Mouse (Mus musculus): ENCODE measurements at regions not wholly inside any gene's neighbourhood (a gene's known extent, or its start where the extent isn't known, plus 50 kb on each side); places are given as distances from the start of the nearest gene placed in this dataset.

- Histone ChIP-seq H3K27ac (ENCODE audit: insufficient read depth, low read length) (no peak overlapping the region), H3K4me3 (replicated peaks; ENCODE audit: insufficient read depth, low read depth, low read length) (no peak overlapping the region), H3K4me1 (ENCODE audit: control insufficient read depth, insufficient read depth, low read length) (no peaks in the 10 kb centered on the region), H3K27me3 (ENCODE audit: control insufficient read depth, insufficient read depth, low read length) (no peaks in the 10 kb centered on the region)
- DNase-seq, result no peak
- 54% methylated on average over 10 of the region's 10 CpGs for WGBS
- TF ChIP-seq POLR2A (IDR thresholded peaks at IDR 0.05; ENCODE audit: borderline replicate concordance, insufficient read depth, low read length), result no peak
Measured at GRCm38 (mm10) chr3:136421969-136422614, 96.2 kb upstream of the Bank1 start.

- Histone ChIP-seq H3K4me1 (ENCODE audit: control insufficient read depth, insufficient read depth, low read length) (no peaks in the 10 kb centered on the region), H3K4me3 (replicated peaks; ENCODE audit: insufficient read depth, low read depth, low read length) (no peak overlapping the region), H3K27ac (ENCODE audit: insufficient read depth, low read length) (no peak overlapping the region), H3K27me3 (ENCODE audit: control insufficient read depth, insufficient read depth, low read length) (no peaks in the 10 kb centered on the region)
- no peak for DNase-seq
- TF ChIP-seq POLR2A (IDR thresholded peaks at IDR 0.05; ENCODE audit: borderline replicate concordance, insufficient read depth, low read length), result no peak
- no peak for TF ChIP-seq CTCF (IDR thresholded peaks at IDR 0.05; ENCODE audit: borderline replicate concordance, insufficient read depth, low read depth, low read length)
- 73% methylated on average over 8 of the region's 8 CpGs for WGBS
Measured at GRCm38 (mm10) chr3:136405606-136406005, 79.7 kb upstream of the Bank1 start.

GRCm38 (mm10) chr3:136383282-136383681, 57.4 kb upstream of the Bank1 start:
- Histone ChIP-seq H3K27me3 (ENCODE audit: control insufficient read depth, insufficient read depth, low read length) (no peaks in the 10 kb centered on the region), H3K4me3 (replicated peaks; ENCODE audit: insufficient read depth, low read depth, low read length) (no peak overlapping the region), H3K27ac (ENCODE audit: insufficient read depth, low read length) (no peak overlapping the region), H3K4me1 (ENCODE audit: control insufficient read depth, insufficient read depth, low read length) (no peaks in the 10 kb centered on the region)
- peak in 1 of 2 experiments; percentile 7 for DNase-seq
- 54% methylated on average over 4 of the region's 4 CpGs for WGBS
- TF ChIP-seq CTCF (IDR thresholded peaks at IDR 0.05; ENCODE audit: borderline replicate concordance, insufficient read depth, low read depth, low read length) (no peak), POLR2A (IDR thresholded peaks at IDR 0.05; ENCODE audit: borderline replicate concordance, insufficient read depth, low read length) (no peak)

GRCm38 (mm10) chr3:136380644-136381043, 54.8 kb upstream of the Bank1 start:
- no peak overlapping the region for H3K27ac ChIP-seq (ENCODE audit: insufficient read depth, low read length)
- no peak for DNase-seq
- WGBS, result 61% methylated on average over 7 of the region's 7 CpGs
- no peak overlapping the region for H3K4me3 ChIP-seq (replicated peaks; ENCODE audit: insufficient read depth, low read depth, low read length)
- TF ChIP-seq CTCF (IDR thresholded peaks at IDR 0.05; ENCODE audit: borderline replicate concordance, insufficient read depth, low read depth, low read length) (no peak), POLR2A (IDR thresholded peaks at IDR 0.05; ENCODE audit: borderline replicate concordance, insufficient read depth, low read length) (no peak)
- H3K27me3 ChIP-seq (ENCODE audit: control insufficient read depth, insufficient read depth, low read length), result no peaks in the 10 kb centered on the region
- no peaks in the 10 kb centered on the region for H3K4me1 ChIP-seq (ENCODE audit: control insufficient read depth, insufficient read depth, low read length)

GRCm38 (mm10) chr3:136379741-136380398, 54.0 kb upstream of the Bank1 start:
- no peak overlapping the region for H3K27ac ChIP-seq (ENCODE audit: insufficient read depth, low read length)

GRCm38 (mm10) chr3:136376893-136377292, 51.0 kb upstream of the Bank1 start:
- TF ChIP-seq POLR2A (IDR thresholded peaks at IDR 0.05; ENCODE audit: borderline replicate concordance, insufficient read depth, low read length), result no peak
- TF ChIP-seq CTCF (IDR thresholded peaks at IDR 0.05; ENCODE audit: borderline replicate concordance, insufficient read depth, low read depth, low read length), result no peak
- Histone ChIP-seq H3K4me3 (replicated peaks; ENCODE audit: insufficient read depth, low read depth, low read length) (no peak overlapping the region), H3K4me1 (ENCODE audit: control insufficient read depth, insufficient read depth, low read length) (no peaks in the 10 kb centered on the region), H3K27me3 (ENCODE audit: control insufficient read depth, insufficient read depth, low read length) (no peaks in the 10 kb centered on the region), H3K27ac (ENCODE audit: insufficient read depth, low read length) (no peak overlapping the region)
- 84% methylated on average over 4 of the region's 4 CpGs for WGBS
- no peak for DNase-seq

More at GRCm38 (mm10) chr3:136379741-136380398, 54.0 kb upstream of the Bank1 start:
- H3K27me3 ChIP-seq (ENCODE audit: control insufficient read depth, insufficient read depth, low read length), result no peaks in the 10 kb centered on the region
- no peaks in the 10 kb centered on the region for H3K4me1 ChIP-seq (ENCODE audit: control insufficient read depth, insufficient read depth, low read length)
- no peak overlapping the region for H3K4me3 ChIP-seq (replicated peaks; ENCODE audit: insufficient read depth, low read depth, low read length)
- 96% methylated on average over 6 of the region's 6 CpGs for WGBS
- DNase-seq, result no peak
- no peak for TF ChIP-seq POLR2A (IDR thresholded peaks at IDR 0.05; ENCODE audit: borderline replicate concordance, insufficient read depth, low read length)
- no peak for TF ChIP-seq CTCF (IDR thresholded peaks at IDR 0.05; ENCODE audit: borderline replicate concordance, insufficient read depth, low read depth, low read length)
